Mouse (Mus musculus) embryonic fibroblast, embryonic 13.5 days (primary cell): ENCODE measurements around the gene Hrk. TPM values are rescaled to one million over a fixed set of nuclear protein-coding genes. Genes with fewer than 3 reads are reported as not detected.

ENCODE experiments used
- H3K27ac ChIP-seq: 2 replicates; pipeline ENCODE4 v1.5.1; 2012; ENCODE audit warnings: low read length, control low read depth, inconsistent platforms; ENCODE audit not compliant: insufficient read depth
- H3K4me1 ChIP-seq: 2 replicates; pipeline ENCODE4 v1.6.1; 2011; ENCODE audit warnings: low read length; ENCODE audit not compliant: control insufficient read depth, insufficient read depth
- H3K4me3 ChIP-seq: 2 replicates; pipeline ENCODE4 v1.5.1; 2011; ENCODE audit warnings: mild to moderate bottlenecking, control low read depth, low read length; ENCODE audit not compliant: insufficient read depth
- CTCF ChIP-seq: IDR thresholded peaks from 2 replicates; pipeline ENCODE4 v1.5.1; 2011; ENCODE audit warnings: mild to moderate bottlenecking, control low read depth, low read length, moderate library complexity, borderline replicate concordance; ENCODE audit not compliant: insufficient read depth
- POLR2A ChIP-seq: IDR thresholded peaks from 2 replicates; pipeline ENCODE4 v1.6.1; 2011; ENCODE audit warnings: low read depth, mild to moderate bottlenecking, control low read depth, low read length, moderate library complexity
- polyA plus RNA-seq: library from polyadenylated mRNA; stranded (reverse); fragments of >200 nt; gene quantifications from 2 replicates; pipeline ENCODE4 v1.2.4, GENCODE M21; 2011; ENCODE audit warnings: low read depth; ENCODE audit not compliant: missing spikeins, insufficient read length

Gene Hrk
- polyA plus RNA-seq, 1 experiment = not detected

- Histone ChIP-seq H3K4me1 (no peaks in the 10 kb centered on the region), H3K4me3 (no peak overlapping the region), H3K27ac (no peak overlapping the region)
- TF ChIP-seq CTCF = no peak
- TF ChIP-seq POLR2A = no peak
Measured at GRCm38 (mm10) chr5:118175137-118175536, 10.7 kb downstream of the Hrk start.

GRCm38 (mm10) chr5:118177640-118178039, 13.2 kb downstream of the Hrk start:
- no peak overlapping the region for H3K27ac ChIP-seq
- TF ChIP-seq CTCF (no peak), POLR2A (no peak)
- H3K4me3 ChIP-seq = no peak overlapping the region
- H3K4me1 ChIP-seq = no peaks in the 10 kb centered on the region

GRCm38 (mm10) chr5:118186903-118187633, 22.6 kb downstream of the Hrk start:
- TF ChIP-seq CTCF (no peak), POLR2A (no peak)
- Histone ChIP-seq H3K4me3 (no peak overlapping the region), H3K27ac (no peak overlapping the region), H3K4me1 (no peaks in the 10 kb centered on the region)

- no peak overlapping the region for H3K4me3 ChIP-seq
- H3K27ac ChIP-seq = no peak overlapping the region
- TF ChIP-seq CTCF = no peak
- no peak for TF ChIP-seq POLR2A
- H3K4me1 ChIP-seq = no peaks in the 10 kb centered on the region
Measured at GRCm38 (mm10) chr5:118188356-118188755, 23.9 kb downstream of the Hrk start.

GRCm38 (mm10) chr5:118190491-118190890, 26.0 kb downstream of the Hrk start:
- no peaks in the 10 kb centered on the region for H3K4me1 ChIP-seq
- H3K4me3 ChIP-seq = no peak overlapping the region
- H3K27ac ChIP-seq = no peak overlapping the region
- no peak for TF ChIP-seq POLR2A
- TF ChIP-seq CTCF = no peak

GRCm38 (mm10) chr5:118192221-118192620, 27.8 kb downstream of the Hrk start:
- Histone ChIP-seq H3K4me3 (no peak overlapping the region), H3K4me1 (no peaks in the 10 kb centered on the region), H3K27ac (no peak overlapping the region)
- TF ChIP-seq CTCF (no peak), POLR2A (no peak)

- H3K4me3 ChIP-seq = no peak overlapping the region
- H3K4me1 ChIP-seq = no peaks in the 10 kb centered on the region
- H3K27ac ChIP-seq = no peak overlapping the region
- TF ChIP-seq CTCF = no peak
- TF ChIP-seq POLR2A = no peak
Measured at GRCm38 (mm10) chr5:118197421-118197820, 33.0 kb downstream of the Hrk start.

GRCm38 (mm10) chr5:118199670-118200069, 35.2 kb downstream of the Hrk start:
- no peak overlapping the region for H3K27ac ChIP-seq
- H3K4me3 ChIP-seq = no peak overlapping the region
- TF ChIP-seq POLR2A (no peak), CTCF (no peak)
- no peaks in the 10 kb centered on the region for H3K4me1 ChIP-seq

GRCm38 (mm10) chr5:118204675-118205440, 40.4 kb downstream of the Hrk start:
- TF ChIP-seq POLR2A = no peak
- TF ChIP-seq CTCF = no peak
- H3K27ac ChIP-seq = no peak overlapping the region
- no peaks in the 10 kb centered on the region for H3K4me1 ChIP-seq
- no peak overlapping the region for H3K4me3 ChIP-seq

- no peak overlapping the region for H3K27ac ChIP-seq
- TF ChIP-seq CTCF (no peak), POLR2A (no peak)
- no peak overlapping the region for H3K4me3 ChIP-seq
- H3K4me1 ChIP-seq = no peaks in the 10 kb centered on the region
Measured at GRCm38 (mm10) chr5:118205852-118206251, 41.4 kb downstream of the Hrk start.
